Mouse (Mus musculus): ENCODE data around the gene Camsap3. TPM values are rescaled to one million over a fixed set of nuclear protein-coding genes. Genes with fewer than 3 reads are reported as not detected.

Camsap3 gene
- polyA plus RNA-seq, 1 experiment from 2014 or later, result 3.5 TPM

- Histone ChIP-seq H3K27ac (ENCODE audit: low read depth, low read length) (peak overlapping the region; percentile 40; the same call in 1 of the 2 replicates), H3K9ac (ENCODE audit: low read depth, low read length) (peak overlapping the region; percentile 81), H3K4me1 (replicated peaks; ENCODE audit: control insufficient read depth, insufficient read depth, low read length) (no peaks in the 10 kb centered on the region), H3K9me3 (ENCODE audit: control insufficient read depth, low read length) (no peaks in the 10 kb centered on the region), H3K36me3 (ENCODE audit: control insufficient read depth, insufficient read depth, low read length) (peaks cover 19% of the 10 kb centered on the region; the same call in 1 of the 2 replicates), H3K4me3 (ENCODE audit: low read depth, low read length) (peak overlapping the region; percentile 68), H3K4me2 (peak overlapping the region; percentile 81), H3K27me3 (replicated peaks; ENCODE audit: control insufficient read depth, insufficient read depth, low read length) (no peaks in the 10 kb centered on the region)
- DNase-seq (ENCODE audit: low spot score) (peak; percentile 51), ATAC-seq (replicated peaks; ENCODE audit: low FRiP score) (peak; percentile 73)
- 5% methylated on average over 8 of the region's 8 CpGs for WGBS
These were observed 44.4 kb downstream of the Camsap3 start for GRCm38 (mm10) chr8:3631478-3631875.

- no peaks in the 10 kb centered on the region for H3K27me3 ChIP-seq (replicated peaks; ENCODE audit: control insufficient read depth, insufficient read depth, low read length)
- H3K4me1 ChIP-seq (replicated peaks; ENCODE audit: control insufficient read depth, insufficient read depth, low read length), result no peaks in the 10 kb centered on the region
- peaks cover 6% of the 10 kb centered on the region; the same call in 1 of the 2 replicates for H3K36me3 ChIP-seq (ENCODE audit: control insufficient read depth, insufficient read depth, low read length)
- no peak for DNase-seq (ENCODE audit: low spot score)
- H3K9me3 ChIP-seq (ENCODE audit: control insufficient read depth, low read length), result no peaks in the 10 kb centered on the region
- ATAC-seq (replicated peaks; ENCODE audit: low FRiP score), result peak; percentile 80
- H3K9ac ChIP-seq (ENCODE audit: low read depth, low read length), result no peak overlapping the region
- no peak overlapping the region for H3K4me3 ChIP-seq (ENCODE audit: low read depth, low read length)
- no peak overlapping the region for H3K4me2 ChIP-seq
- 18% methylated on average over 5 of the region's 5 CpGs for WGBS
- no peak overlapping the region for H3K27ac ChIP-seq (ENCODE audit: low read depth, low read length)
These were observed 58.7 kb downstream of the Camsap3 start for GRCm38 (mm10) chr8:3645804-3646203.

GRCm38 (mm10) chr8:3646824-3647531 is 59.9 kb downstream of the Camsap3 start:
- ATAC-seq (replicated peaks; ENCODE audit: low FRiP score), result no peak
- H3K4me2 ChIP-seq, result no peak overlapping the region
- DNase-seq (ENCODE audit: low spot score), result no peak
- H3K4me3 ChIP-seq (ENCODE audit: low read depth, low read length), result no peak overlapping the region
- H3K9ac ChIP-seq (ENCODE audit: low read depth, low read length), result no peak overlapping the region
- no peaks in the 10 kb centered on the region for H3K36me3 ChIP-seq (ENCODE audit: control insufficient read depth, insufficient read depth, low read length)
- H3K27me3 ChIP-seq (replicated peaks; ENCODE audit: control insufficient read depth, insufficient read depth, low read length), result no peaks in the 10 kb centered on the region
- no peak overlapping the region for H3K27ac ChIP-seq (ENCODE audit: low read depth, low read length)
- H3K4me1 ChIP-seq (replicated peaks; ENCODE audit: control insufficient read depth, insufficient read depth, low read length), result no peaks in the 10 kb centered on the region
- 77% methylated on average over 6 of the region's 6 CpGs for WGBS
- H3K9me3 ChIP-seq (ENCODE audit: control insufficient read depth, low read length), result no peaks in the 10 kb centered on the region

GRCm38 (mm10) chr8:3647561-3647960 is 60.5 kb downstream of the Camsap3 start:
- Histone ChIP-seq H3K27ac (ENCODE audit: low read depth, low read length) (no peak overlapping the region), H3K36me3 (ENCODE audit: control insufficient read depth, insufficient read depth, low read length) (no peaks in the 10 kb centered on the region), H3K4me3 (ENCODE audit: low read depth, low read length) (no peak overlapping the region), H3K9me3 (ENCODE audit: control insufficient read depth, low read length) (no peaks in the 10 kb centered on the region), H3K4me1 (replicated peaks; ENCODE audit: control insufficient read depth, insufficient read depth, low read length) (no peaks in the 10 kb centered on the region), H3K4me2 (no peak overlapping the region), H3K27me3 (replicated peaks; ENCODE audit: control insufficient read depth, insufficient read depth, low read length) (no peaks in the 10 kb centered on the region), H3K9ac (ENCODE audit: low read depth, low read length) (no peak overlapping the region)
- ATAC-seq (replicated peaks; ENCODE audit: low FRiP score), result no peak
- 81% methylated on average over 4 of the region's 4 CpGs for WGBS
- no peak for DNase-seq (ENCODE audit: low spot score)

GRCm38 (mm10) chr8:3648268-3648667 is 61.2 kb downstream of the Camsap3 start:
- Histone ChIP-seq H3K9ac (ENCODE audit: low read depth, low read length) (no peak overlapping the region), H3K9me3 (ENCODE audit: control insufficient read depth, low read length) (no peaks in the 10 kb centered on the region), H3K4me1 (replicated peaks; ENCODE audit: control insufficient read depth, insufficient read depth, low read length) (no peaks in the 10 kb centered on the region), H3K4me2 (no peak overlapping the region), H3K4me3 (ENCODE audit: low read depth, low read length) (no peak overlapping the region), H3K36me3 (ENCODE audit: control insufficient read depth, insufficient read depth, low read length) (no peaks in the 10 kb centered on the region), H3K27me3 (replicated peaks; ENCODE audit: control insufficient read depth, insufficient read depth, low read length) (no peaks in the 10 kb centered on the region), H3K27ac (ENCODE audit: low read depth, low read length) (no peak overlapping the region)
- ATAC-seq (replicated peaks; ENCODE audit: low FRiP score), result no peak
- WGBS, result 63% methylated on average over 2 of the region's 2 CpGs
- DNase-seq (ENCODE audit: low spot score), result no peak

GRCm38 (mm10) chr8:3648990-3649389 is 61.9 kb downstream of the Camsap3 start:
- Histone ChIP-seq H3K4me1 (replicated peaks; ENCODE audit: control insufficient read depth, insufficient read depth, low read length) (no peaks in the 10 kb centered on the region), H3K27ac (ENCODE audit: low read depth, low read length) (no peak overlapping the region), H3K9me3 (ENCODE audit: control insufficient read depth, low read length) (no peaks in the 10 kb centered on the region), H3K36me3 (ENCODE audit: control insufficient read depth, insufficient read depth, low read length) (no peaks in the 10 kb centered on the region), H3K27me3 (replicated peaks; ENCODE audit: control insufficient read depth, insufficient read depth, low read length) (no peaks in the 10 kb centered on the region), H3K9ac (ENCODE audit: low read depth, low read length) (no peak overlapping the region), H3K4me3 (ENCODE audit: low read depth, low read length) (no peak overlapping the region), H3K4me2 (peak overlapping the region; percentile 11; the same call in 1 of the 2 replicates)
- 45% methylated on average over 1 of the region's 1 CpGs for WGBS
- 0 out of 2 replicates have a peak, but pooled peaks have one; percentile 27 for ATAC-seq (replicated peaks; ENCODE audit: low FRiP score)
- no peak for DNase-seq (ENCODE audit: low spot score)

- no peaks in the 10 kb centered on the region for H3K27me3 ChIP-seq (replicated peaks; ENCODE audit: control insufficient read depth, insufficient read depth, low read length)
- DNase-seq (ENCODE audit: low spot score), result no peak
These were observed 65.8 kb downstream of the Camsap3 start for GRCm38 (mm10) chr8:3652845-3653244.

GRCm38 (mm10) chr8:3654726-3655508 is 67.8 kb downstream of the Camsap3 start:
- Histone ChIP-seq H3K9me3 (ENCODE audit: control insufficient read depth, low read length) (no peaks in the 10 kb centered on the region), H3K9ac (ENCODE audit: low read depth, low read length) (no peak overlapping the region), H3K27me3 (replicated peaks; ENCODE audit: control insufficient read depth, insufficient read depth, low read length) (no peaks in the 10 kb centered on the region), H3K36me3 (ENCODE audit: control insufficient read depth, insufficient read depth, low read length) (no peaks in the 10 kb centered on the region), H3K27ac (ENCODE audit: low read depth, low read length) (no peak overlapping the region), H3K4me3 (ENCODE audit: low read depth, low read length) (no peak overlapping the region), H3K4me1 (replicated peaks; ENCODE audit: control insufficient read depth, insufficient read depth, low read length) (no peaks in the 10 kb centered on the region), H3K4me2 (no peak overlapping the region)
- DNase-seq (ENCODE audit: low spot score) (no peak), ATAC-seq (replicated peaks; ENCODE audit: low FRiP score) (no peak)
- 72% methylated on average over 11 of the region's 11 CpGs for WGBS

More at GRCm38 (mm10) chr8:3652845-3653244, 65.8 kb downstream of the Camsap3 start:
- Histone ChIP-seq H3K36me3 (ENCODE audit: control insufficient read depth, insufficient read depth, low read length) (no peaks in the 10 kb centered on the region), H3K27ac (ENCODE audit: low read depth, low read length) (no peak overlapping the region), H3K4me3 (ENCODE audit: low read depth, low read length) (no peak overlapping the region), H3K9me3 (ENCODE audit: control insufficient read depth, low read length) (no peaks in the 10 kb centered on the region), H3K9ac (ENCODE audit: low read depth, low read length) (no peak overlapping the region), H3K4me1 (replicated peaks; ENCODE audit: control insufficient read depth, insufficient read depth, low read length) (no peaks in the 10 kb centered on the region), H3K4me2 (no peak overlapping the region)
- WGBS, result 49% methylated on average over 3 of the region's 3 CpGs
- ATAC-seq (replicated peaks; ENCODE audit: low FRiP score), result no peak

Data from liver, embryonic 11.5 days (tissue).